Mouse (Mus musculus) lung, embryonic 15.5 days (tissue): ENCODE data around the gene Mrps26. TPM values are rescaled to one million over a fixed set of nuclear protein-coding genes. Genes with fewer than 3 reads are reported as not detected.
"Not testable (repeated sequence)": the region's sequence is repeated elsewhere in the genome, so short reads cannot be mapped to it uniquely, and the experiment has no call there.

Source experiments
- ATAC-seq: fragments of 200-750 bp; cut with Nextera tagmentation; 2 replicates; pipeline ENCODE4 v1.8.0; 2017; ENCODE audit warnings: moderate number of reproducible peaks, borderline replicate concordance; ENCODE audit not compliant: low FRiP score, low TSS enrichment; ENCODE audit errors: extremely low read depth
- H3K27ac ChIP-seq: fragments of 300-500 bp; sonication (generic); 2 replicates; pipeline ENCODE4 v1.5.1; 2015; ENCODE audit warnings: moderate library complexity, mild to moderate bottlenecking, inconsistent platforms
- H3K27me3 ChIP-seq: fragments of 300-500 bp; sonication (generic); 2 replicates; pipeline ENCODE4 v1.6.1; 2015; ENCODE audit warnings: inconsistent platforms
- H3K36me3 ChIP-seq: fragments of 300-500 bp; sonication (generic); 2 replicates; pipeline ENCODE4 v1.6.1; 2015; ENCODE audit warnings: inconsistent platforms
- H3K4me1 ChIP-seq: fragments of 300-500 bp; sonication (generic); 2 replicates; pipeline ENCODE4 v1.6.1; 2015; ENCODE audit warnings: inconsistent platforms
- H3K4me2 ChIP-seq: fragments of 300-500 bp; sonication (generic); 2 replicates; pipeline ENCODE4 v1.6.1; 2015; ENCODE audit warnings: inconsistent platforms, mild to moderate bottlenecking, moderate library complexity
- H3K4me3 ChIP-seq: fragments of 300-500 bp; sonication (generic); 2 replicates; pipeline ENCODE4 v1.5.1; 2015; ENCODE audit warnings: mild to moderate bottlenecking, inconsistent platforms
- H3K9ac ChIP-seq: fragments of 300-500 bp; sonication (generic); 2 replicates; pipeline ENCODE4 v1.6.1; 2015; ENCODE audit warnings: inconsistent platforms
- H3K9me3 ChIP-seq: fragments of 300-500 bp; sonication (generic); 2 replicates; pipeline ENCODE4 v1.6.1; 2016; ENCODE audit warnings: inconsistent platforms
- WGBS: fragments of 180-500 bp; shearing (Covaris S2); methylation state at CpG from one replicate; pipeline ENCODE4 v1.1.7; 2015; 5-methylcytosine and 5-hydroxymethylcytosine counted together
- polyA plus RNA-seq: library from polyadenylated mRNA; unstranded; fragments of >200 nt; fragmentation: Nextera tagmentation; extraction: Ambion mirVana; gene quantifications from 2 replicates; pipeline ENCODE4 v1.2.1, GENCODE M21; 2015

The Mrps26 gene
- polyA plus RNA-seq: 79.7 and 83.1 TPM in 2 replicates

- Histone ChIP-seq H3K9me3 (no peaks in the 10 kb centered on the region), H3K9ac (peak within 1 kb of the TSS; percentile 84), H3K36me3 (peaks cover 9% of the 10 kb centered on the region; the same call in 1 of the 2 replicates), H3K4me3 (peak within 1 kb of the TSS; percentile 91), H3K4me2 (peak within 1 kb of the TSS; percentile 88), H3K27ac (peak within 1 kb of the TSS; percentile 59; the same call in 1 of the 2 replicates), H3K27me3 (no peaks in the 10 kb centered on the region), H3K4me1 (peaks cover 14% of the 10 kb centered on the region)
- peak; percentile 99 for ATAC-seq
- WGBS: under 1% methylated on average over 61 of the region's 61 CpGs
Observed at GRCm38 (mm10) chr2:130563212-130564055, at the start of gene Mrps26. TSS of gene Mrps26 (plus strand) at chr2:130563742.

DNA sequence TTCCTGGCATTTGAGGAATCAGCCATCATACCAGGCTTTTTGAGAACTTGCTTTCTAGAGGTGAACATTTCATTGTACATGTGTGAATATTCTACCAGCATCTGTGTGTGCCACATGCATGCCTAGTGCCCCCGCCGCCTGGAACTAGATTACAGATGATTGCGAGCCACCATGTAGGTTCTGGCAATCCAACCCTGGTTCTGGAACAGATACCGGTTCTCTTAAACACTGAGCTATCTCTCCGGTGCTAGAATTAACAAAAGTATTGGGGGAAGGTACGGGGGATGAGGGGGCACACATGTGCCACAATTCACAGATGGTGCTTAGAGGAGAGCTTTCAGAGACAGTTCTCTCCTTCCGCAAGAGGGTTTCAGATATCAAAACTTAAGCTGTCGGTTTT is 49.6 kb upstream of the Mrps26 start:
- Histone ChIP-seq H3K36me3 (peaks cover 18% of the 10 kb centered on the region; the same call in 1 of the 2 replicates), H3K9ac (no peak overlapping the region), H3K4me2 (no peak overlapping the region), H3K4me3 (no peak overlapping the region), H3K4me1 (no peaks in the 10 kb centered on the region), H3K27me3 (no peaks in the 10 kb centered on the region), H3K27ac (no peak overlapping the region), H3K9me3 (no peaks in the 10 kb centered on the region)
- no peak for ATAC-seq
- 95% methylated on average over 8 of the region's 8 CpGs for WGBS

GRCm38 (mm10) chr2:130515791-130516190 is 47.8 kb upstream of the Mrps26 start:
- Histone ChIP-seq H3K36me3 (peaks cover 21% of the 10 kb centered on the region; the same call in 1 of the 2 replicates), H3K9ac (no peak overlapping the region), H3K4me3 (no peak overlapping the region), H3K27me3 (no peaks in the 10 kb centered on the region), H3K9me3 (no peaks in the 10 kb centered on the region), H3K27ac (no peak overlapping the region), H3K4me1 (no peaks in the 10 kb centered on the region), H3K4me2 (no peak overlapping the region)
- no peak for ATAC-seq
- WGBS: 86% methylated on average over 5 of the region's 5 CpGs

- Histone ChIP-seq H3K4me2 (no peak overlapping the region), H3K27ac (no peak overlapping the region), H3K4me3 (no peak overlapping the region), H3K27me3 (no peaks in the 10 kb centered on the region), H3K9me3 (no peaks in the 10 kb centered on the region), H3K9ac (no peak overlapping the region), H3K4me1 (no peaks in the 10 kb centered on the region), H3K36me3 (peaks cover 27% of the 10 kb centered on the region; the same call in 1 of the 2 replicates)
- ATAC-seq: no peak
- 87% methylated on average over 2 of the region's 2 CpGs for WGBS
Observed at GRCm38 (mm10) chr2:130521927-130522326, 41.6 kb upstream of the Mrps26 start.

DNA sequence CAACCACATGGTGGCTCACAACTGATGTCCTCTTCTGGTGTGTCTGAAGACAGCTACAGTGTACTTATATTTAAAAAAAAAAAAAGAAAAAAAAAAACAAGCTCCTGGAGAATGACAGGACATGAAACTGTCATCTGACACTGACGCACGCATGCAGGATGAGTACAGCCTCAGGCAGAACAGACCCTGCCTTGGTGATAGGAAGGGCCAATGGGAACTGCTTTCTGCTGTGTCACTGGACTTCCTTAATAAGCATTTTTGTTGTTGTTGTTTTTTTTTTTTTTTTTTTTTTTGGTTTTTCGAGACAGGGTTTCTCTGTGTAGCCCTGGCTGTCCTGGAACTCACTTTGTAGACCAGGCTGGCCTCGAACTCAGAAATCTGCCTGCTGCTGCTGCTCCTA is 38.1 kb upstream of the Mrps26 start:
- H3K9me3 ChIP-seq, ATAC-seq, H3K4me1 ChIP-seq, H3K27ac ChIP-seq, H3K9ac ChIP-seq, H3K4me2 ChIP-seq, H3K4me3 ChIP-seq, H3K27me3 ChIP-seq: not testable (repeated sequence)
- H3K36me3 ChIP-seq: peaks cover 25% of the 10 kb centered on the region; the same call in 1 of the 2 replicates
- WGBS: 91% methylated on average over 3 of the region's 4 CpGs

DNA sequence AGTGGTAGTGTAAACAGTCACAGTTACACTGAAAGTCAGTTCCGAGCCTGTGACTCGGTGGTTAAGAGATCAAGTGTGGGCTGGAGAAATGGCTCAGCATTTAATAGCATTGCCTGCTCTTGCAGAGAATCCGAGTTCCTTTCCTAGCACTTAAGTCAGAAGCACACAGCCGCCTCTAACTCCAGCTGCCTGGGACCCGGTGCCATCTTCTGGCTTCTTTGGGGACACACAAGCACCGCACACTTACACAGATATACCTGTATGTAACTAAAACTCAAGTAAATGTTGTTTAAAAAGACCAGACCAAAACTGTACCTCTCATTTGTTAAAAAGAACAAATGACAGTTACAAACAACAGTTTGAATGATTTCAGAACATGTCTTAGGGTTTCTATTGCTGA is 35.1 kb upstream of the Mrps26 start:
- no peaks in the 10 kb centered on the region for H3K27me3 ChIP-seq
- H3K4me2 ChIP-seq: no peak overlapping the region
- H3K27ac ChIP-seq: no peak overlapping the region
- WGBS: 79% methylated on average over 6 of the region's 6 CpGs
- ATAC-seq: no peak
- H3K4me1 ChIP-seq: no peaks in the 10 kb centered on the region
- H3K9ac ChIP-seq: no peak overlapping the region
- H3K36me3 ChIP-seq: peaks cover 22% of the 10 kb centered on the region; the same call in 1 of the 2 replicates
- H3K4me3 ChIP-seq: no peak overlapping the region
- H3K9me3 ChIP-seq: no peaks in the 10 kb centered on the region

DNA sequence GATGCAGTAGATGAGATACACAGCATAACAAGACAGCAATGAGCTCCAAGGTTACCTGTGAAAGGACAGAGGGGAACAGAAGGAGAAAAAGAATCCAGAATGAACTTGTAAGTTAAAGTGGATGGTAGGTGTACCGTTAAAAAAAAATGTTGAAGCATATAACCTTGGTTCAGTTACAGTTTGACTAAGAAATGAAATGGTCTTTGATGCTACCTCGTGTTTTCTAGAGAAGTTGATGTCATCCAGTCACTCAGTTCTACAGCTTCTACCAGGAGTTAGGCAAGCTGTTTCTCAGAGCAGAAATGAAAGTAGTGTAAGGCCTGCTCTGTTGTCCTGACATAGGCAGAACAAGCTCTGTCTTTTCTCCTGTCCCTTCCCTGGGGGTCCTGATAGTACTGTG is 34.3 kb upstream of the Mrps26 start:
- Histone ChIP-seq H3K9me3 (no peaks in the 10 kb centered on the region), H3K27ac (no peak overlapping the region), H3K4me3 (no peak overlapping the region), H3K36me3 (peaks cover 24% of the 10 kb centered on the region), H3K4me2 (no peak overlapping the region), H3K27me3 (no peaks in the 10 kb centered on the region), H3K4me1 (peaks cover 4% of the 10 kb centered on the region; the same call in 1 of the 2 replicates), H3K9ac (no peak overlapping the region)
- ATAC-seq: no peak
- WGBS: 86% methylated on average over 2 of the region's 2 CpGs

DNA sequence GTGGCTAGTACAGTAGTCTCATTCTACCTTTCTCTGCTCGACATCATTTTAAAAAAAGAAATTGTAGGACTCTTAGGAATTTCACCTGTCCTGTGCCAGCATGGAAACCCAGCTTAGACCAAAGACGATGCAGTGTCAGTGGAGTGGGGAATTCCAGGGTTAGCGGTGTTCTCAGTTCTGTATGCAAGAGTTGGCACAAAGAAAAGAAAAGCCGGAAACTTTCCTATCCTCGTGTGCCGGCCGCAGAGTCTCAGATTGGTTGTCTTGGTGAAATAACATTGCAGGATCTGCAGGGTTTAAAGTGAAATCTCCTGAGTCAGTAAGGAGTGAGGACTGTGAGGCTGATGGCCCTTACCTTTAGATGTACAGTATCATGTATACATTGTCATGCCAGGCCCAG is 33.6 kb upstream of the Mrps26 start:
- no peak overlapping the region for H3K4me3 ChIP-seq
- H3K27me3 ChIP-seq: no peaks in the 10 kb centered on the region
- no peak for ATAC-seq
- H3K4me1 ChIP-seq: peaks cover 4% of the 10 kb centered on the region; the same call in 1 of the 2 replicates
- H3K36me3 ChIP-seq: peaks cover 25% of the 10 kb centered on the region
- no peak overlapping the region for H3K27ac ChIP-seq
- 90% methylated on average over 7 of the region's 7 CpGs for WGBS
- no peak overlapping the region for H3K9ac ChIP-seq
- no peaks in the 10 kb centered on the region for H3K9me3 ChIP-seq
- H3K4me2 ChIP-seq: no peak overlapping the region

DNA sequence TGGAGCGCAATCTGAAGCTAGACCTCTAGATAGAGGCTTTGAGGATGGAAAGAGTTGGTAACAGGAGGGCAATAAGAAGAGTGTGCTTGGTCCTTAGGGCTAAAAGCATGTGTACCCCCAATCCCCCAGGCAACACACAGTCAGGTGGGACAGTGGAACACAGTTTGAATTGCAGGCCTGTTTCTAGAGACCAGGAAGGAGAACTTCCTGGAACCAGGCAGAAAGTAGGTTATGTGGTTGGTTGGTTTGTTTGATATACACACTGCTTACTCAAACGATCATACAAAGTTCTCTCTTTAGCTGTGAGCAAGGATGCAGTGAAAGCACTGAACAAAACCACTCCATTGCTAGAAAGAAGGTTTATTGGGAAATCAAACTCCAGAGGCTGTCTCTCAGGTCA is 31.3 kb upstream of the Mrps26 start:
- H3K4me2 ChIP-seq: no peak overlapping the region
- H3K27me3 ChIP-seq: no peaks in the 10 kb centered on the region
- H3K4me3 ChIP-seq: no peak overlapping the region
- no peak overlapping the region for H3K9ac ChIP-seq
- H3K27ac ChIP-seq: no peak overlapping the region
- peaks cover 30% of the 10 kb centered on the region for H3K36me3 ChIP-seq
- peaks cover 4% of the 10 kb centered on the region; the same call in 1 of the 2 replicates for H3K4me1 ChIP-seq
- no peak for ATAC-seq
- H3K9me3 ChIP-seq: no peaks in the 10 kb centered on the region
- 56% methylated on average over 2 of the region's 2 CpGs for WGBS

DNA sequence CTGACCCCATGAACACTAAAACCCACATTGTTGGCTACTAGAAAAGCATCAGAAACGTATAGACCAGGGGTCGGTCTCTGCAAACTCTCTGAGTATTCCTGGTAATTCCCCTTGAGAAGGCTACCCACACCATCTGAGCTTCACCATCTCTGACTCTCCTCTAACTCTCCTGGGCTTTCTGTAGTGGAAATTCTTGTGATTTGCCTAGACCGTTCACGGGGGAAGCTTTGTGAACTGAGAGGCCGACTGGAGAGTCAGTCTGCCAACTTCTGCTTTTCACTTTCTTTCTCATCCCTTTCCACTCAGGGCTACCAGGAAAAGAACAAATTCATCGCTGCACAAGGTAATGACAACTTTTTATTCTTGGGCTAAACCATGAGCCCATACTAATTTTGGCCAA is 28.5 kb upstream of the Mrps26 start:
- no peak overlapping the region for H3K4me3 ChIP-seq
- no peak overlapping the region for H3K27ac ChIP-seq
- WGBS: 69% methylated on average over 6 of the region's 6 CpGs
- no peak for ATAC-seq
- H3K9me3 ChIP-seq: no peaks in the 10 kb centered on the region
- H3K4me2 ChIP-seq: no peak overlapping the region
- no peak overlapping the region for H3K9ac ChIP-seq
- H3K27me3 ChIP-seq: no peaks in the 10 kb centered on the region
- peaks cover 25% of the 10 kb centered on the region for H3K36me3 ChIP-seq
- peaks cover 4% of the 10 kb centered on the region; the same call in 1 of the 2 replicates for H3K4me1 ChIP-seq

GRCm38 (mm10) chr2:130536890-130537289 is 26.7 kb upstream of the Mrps26 start:
- H3K4me1 ChIP-seq: peaks cover 4% of the 10 kb centered on the region; the same call in 1 of the 2 replicates
- no peak overlapping the region for H3K9ac ChIP-seq
- peak; percentile 68 for ATAC-seq
- no peaks in the 10 kb centered on the region for H3K9me3 ChIP-seq
- no peak overlapping the region for H3K4me2 ChIP-seq
- H3K27ac ChIP-seq: peak overlapping the region; percentile 65
- no peak overlapping the region for H3K4me3 ChIP-seq
- H3K27me3 ChIP-seq: no peaks in the 10 kb centered on the region
- WGBS: 65% methylated on average over 3 of the region's 3 CpGs
- H3K36me3 ChIP-seq: peaks cover 33% of the 10 kb centered on the region

GRCm38 (mm10) chr2:130538876-130539546 is 24.5 kb upstream of the Mrps26 start:
- H3K4me1 ChIP-seq: no peaks in the 10 kb centered on the region
- H3K4me3 ChIP-seq: no peak overlapping the region
- no peaks in the 10 kb centered on the region for H3K27me3 ChIP-seq
- H3K36me3 ChIP-seq: peaks cover 41% of the 10 kb centered on the region
- H3K27ac ChIP-seq: no peak overlapping the region
- 86% methylated on average over 8 of the region's 8 CpGs for WGBS
- no peak overlapping the region for H3K9ac ChIP-seq
- H3K4me2 ChIP-seq: no peak overlapping the region
- no peaks in the 10 kb centered on the region for H3K9me3 ChIP-seq
- no peak for ATAC-seq
